Mouse (Mus musculus) embryonic fibroblast, embryonic 13.5 days (primary cell): Measurements from ENCODE around the gene 1700012B09Rik. TPM values are rescaled to one million over a fixed set of nuclear protein-coding genes. Genes with fewer than 3 reads are reported as not detected.

ENCODE experiments used
- H3K27ac ChIP-seq: 2 replicates; pipeline ENCODE4 v1.5.1; 2012; ENCODE audit warnings: low read length, control low read depth, inconsistent platforms; ENCODE audit not compliant: insufficient read depth
- H3K4me1 ChIP-seq: 2 replicates; pipeline ENCODE4 v1.6.1; 2011; ENCODE audit warnings: low read length; ENCODE audit not compliant: control insufficient read depth, insufficient read depth
- H3K4me3 ChIP-seq: 2 replicates; pipeline ENCODE4 v1.5.1; 2011; ENCODE audit warnings: mild to moderate bottlenecking, control low read depth, low read length; ENCODE audit not compliant: insufficient read depth
- CTCF ChIP-seq: IDR thresholded peaks from 2 replicates; pipeline ENCODE4 v1.5.1; 2011; ENCODE audit warnings: mild to moderate bottlenecking, control low read depth, low read length, moderate library complexity, borderline replicate concordance; ENCODE audit not compliant: insufficient read depth
- POLR2A ChIP-seq: IDR thresholded peaks from 2 replicates; pipeline ENCODE4 v1.6.1; 2011; ENCODE audit warnings: low read depth, mild to moderate bottlenecking, control low read depth, low read length, moderate library complexity
- polyA plus RNA-seq: library from polyadenylated mRNA; stranded (reverse); fragments of >200 nt; gene quantifications from 2 replicates; pipeline ENCODE4 v1.2.4, GENCODE M21; 2011; ENCODE audit warnings: low read depth; ENCODE audit not compliant: missing spikeins, insufficient read length

The 1700012B09Rik gene
- not detected in 2 replicates for polyA plus RNA-seq

DNA sequence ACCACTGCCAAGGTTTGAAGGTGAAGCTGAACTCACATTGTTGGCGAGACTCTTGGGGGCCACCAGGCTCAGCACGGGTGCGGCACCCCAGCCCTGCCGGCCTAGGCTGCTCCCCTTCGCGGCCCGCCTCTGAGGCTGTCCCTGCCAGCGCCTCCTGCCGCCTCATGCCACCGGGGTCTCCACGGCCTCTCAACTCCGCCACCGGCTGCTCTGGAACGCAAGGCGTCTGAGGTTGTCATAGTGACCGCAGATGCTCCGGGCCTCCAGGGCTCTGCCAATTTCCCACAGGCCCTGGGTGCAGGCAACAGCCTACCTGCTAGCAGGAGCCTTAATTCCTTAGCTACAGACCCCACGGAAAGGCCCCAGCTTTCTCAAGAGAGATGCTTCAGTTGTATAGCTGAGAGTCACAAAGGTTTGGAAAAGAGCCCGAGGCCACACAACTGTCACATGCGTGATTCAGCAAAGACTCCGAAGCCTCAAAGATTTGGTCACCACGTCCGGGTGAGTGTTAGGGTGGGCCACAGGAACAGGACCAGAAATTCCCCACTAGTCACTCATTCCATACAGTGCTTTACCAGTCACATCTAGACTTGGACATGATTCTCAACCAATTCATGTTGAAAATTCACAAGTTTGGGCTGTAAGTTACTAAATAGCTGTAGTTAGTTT, at the start of gene 1700012B09Rik:
1700012B09Rik (minus strand) TSS at position 228 of the 669 bp plus-strand sequence.
- no peak within 1 kb of the TSS for H3K27ac ChIP-seq
- H3K4me1 ChIP-seq = no peaks in the 10 kb centered on the region
- no peak within 1 kb of the TSS for H3K4me3 ChIP-seq
- no peak for TF ChIP-seq POLR2A
- no peak for TF ChIP-seq CTCF

DNA sequence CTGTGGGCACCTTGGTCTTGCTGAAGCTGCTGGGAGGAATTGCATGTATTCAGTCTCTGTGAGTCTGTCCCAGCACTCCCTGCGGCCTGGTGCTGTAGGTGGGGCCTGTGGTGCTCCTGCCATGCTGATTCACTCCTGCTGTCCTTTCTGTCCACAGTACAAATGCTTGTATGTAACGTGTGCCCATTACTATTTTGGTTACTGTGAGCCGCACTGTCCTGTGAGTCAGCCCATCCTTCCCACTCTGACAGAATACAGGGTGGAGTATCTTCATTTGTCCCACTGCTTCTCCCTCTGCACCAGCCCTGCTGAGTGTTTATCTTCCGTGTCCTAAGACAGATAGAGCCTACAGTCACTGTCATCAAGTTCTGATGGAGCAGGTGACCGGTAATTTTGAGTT, 39.3 kb upstream of the 1700012B09Rik start:
- H3K4me3 ChIP-seq = no peak overlapping the region
- H3K4me1 ChIP-seq = no peaks in the 10 kb centered on the region
- TF ChIP-seq POLR2A (no peak), CTCF (no peak)
- H3K27ac ChIP-seq = no peak overlapping the region

DNA sequence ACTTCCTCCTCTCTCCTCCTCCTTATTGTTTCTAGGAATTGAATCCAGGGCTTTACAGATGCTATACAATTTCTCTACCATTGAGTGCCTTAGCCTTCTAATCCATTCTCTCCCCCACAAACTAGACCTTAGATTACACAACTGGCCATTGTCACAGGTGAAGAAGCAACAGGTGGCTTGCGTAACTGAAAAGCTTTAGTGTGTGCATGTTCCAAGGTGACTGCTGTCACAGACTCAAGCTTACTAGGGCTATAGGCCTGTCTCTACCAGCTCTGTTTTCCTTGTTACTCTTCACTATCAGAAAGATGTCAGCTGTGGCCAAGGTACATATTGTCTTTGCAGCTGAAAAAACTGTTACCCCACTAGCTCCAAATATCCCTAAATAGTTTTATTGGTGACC, 36.0 kb upstream of the 1700012B09Rik start:
- TF ChIP-seq CTCF (no peak), POLR2A (no peak)
- no peak overlapping the region for H3K27ac ChIP-seq
- no peak overlapping the region for H3K4me3 ChIP-seq
- no peaks in the 10 kb centered on the region for H3K4me1 ChIP-seq

DNA sequence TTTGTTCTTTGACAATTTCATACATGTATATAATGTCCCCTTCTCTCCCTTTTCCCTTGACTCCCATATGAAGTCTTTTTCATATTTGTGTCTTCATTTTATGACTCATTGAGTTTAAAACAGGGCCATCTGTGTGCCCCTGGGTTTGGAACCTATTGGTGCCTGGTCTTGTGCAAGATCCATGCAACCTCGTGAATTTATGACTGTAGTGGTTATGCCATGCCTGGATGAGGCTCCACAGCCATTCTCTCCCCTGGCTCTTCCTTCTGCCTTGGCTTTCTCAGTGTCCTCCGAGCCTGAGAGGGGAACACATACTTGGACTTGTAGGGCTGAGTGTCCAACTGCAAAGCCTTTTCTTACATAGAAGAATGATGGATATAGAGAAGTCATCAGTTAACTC, 34.9 kb upstream of the 1700012B09Rik start:
- TF ChIP-seq POLR2A (no peak), CTCF (no peak)

DNA sequence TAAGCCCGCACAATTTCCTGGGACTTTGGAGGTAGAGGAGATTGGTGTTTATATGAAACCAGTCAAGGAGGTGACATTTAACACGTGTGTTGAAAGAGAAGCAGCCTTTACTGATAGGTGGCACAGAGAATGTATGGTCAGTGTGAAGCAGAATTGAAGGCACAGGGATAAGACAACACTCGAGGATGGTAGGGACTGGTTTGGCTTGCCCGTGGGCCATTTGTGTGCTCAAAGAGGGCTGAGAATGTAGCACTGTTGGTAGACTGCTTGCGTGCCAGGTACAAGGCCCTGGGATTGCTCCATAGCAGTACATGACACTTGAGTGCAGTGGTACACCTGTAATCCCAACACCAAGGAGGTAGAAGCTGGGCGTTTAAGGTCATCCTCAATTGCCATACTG, 16.5 kb upstream of the 1700012B09Rik start:
- Histone ChIP-seq H3K27ac (no peak overlapping the region), H3K4me1 (no peaks in the 10 kb centered on the region), H3K4me3 (no peak overlapping the region)
- TF ChIP-seq POLR2A (no peak), CTCF (no peak)

More for the DNA sequence above, 34.9 kb upstream of the 1700012B09Rik start:
- H3K4me1 ChIP-seq = no peaks in the 10 kb centered on the region
- H3K27ac ChIP-seq = no peak overlapping the region
- H3K4me3 ChIP-seq = no peak overlapping the region

DNA sequence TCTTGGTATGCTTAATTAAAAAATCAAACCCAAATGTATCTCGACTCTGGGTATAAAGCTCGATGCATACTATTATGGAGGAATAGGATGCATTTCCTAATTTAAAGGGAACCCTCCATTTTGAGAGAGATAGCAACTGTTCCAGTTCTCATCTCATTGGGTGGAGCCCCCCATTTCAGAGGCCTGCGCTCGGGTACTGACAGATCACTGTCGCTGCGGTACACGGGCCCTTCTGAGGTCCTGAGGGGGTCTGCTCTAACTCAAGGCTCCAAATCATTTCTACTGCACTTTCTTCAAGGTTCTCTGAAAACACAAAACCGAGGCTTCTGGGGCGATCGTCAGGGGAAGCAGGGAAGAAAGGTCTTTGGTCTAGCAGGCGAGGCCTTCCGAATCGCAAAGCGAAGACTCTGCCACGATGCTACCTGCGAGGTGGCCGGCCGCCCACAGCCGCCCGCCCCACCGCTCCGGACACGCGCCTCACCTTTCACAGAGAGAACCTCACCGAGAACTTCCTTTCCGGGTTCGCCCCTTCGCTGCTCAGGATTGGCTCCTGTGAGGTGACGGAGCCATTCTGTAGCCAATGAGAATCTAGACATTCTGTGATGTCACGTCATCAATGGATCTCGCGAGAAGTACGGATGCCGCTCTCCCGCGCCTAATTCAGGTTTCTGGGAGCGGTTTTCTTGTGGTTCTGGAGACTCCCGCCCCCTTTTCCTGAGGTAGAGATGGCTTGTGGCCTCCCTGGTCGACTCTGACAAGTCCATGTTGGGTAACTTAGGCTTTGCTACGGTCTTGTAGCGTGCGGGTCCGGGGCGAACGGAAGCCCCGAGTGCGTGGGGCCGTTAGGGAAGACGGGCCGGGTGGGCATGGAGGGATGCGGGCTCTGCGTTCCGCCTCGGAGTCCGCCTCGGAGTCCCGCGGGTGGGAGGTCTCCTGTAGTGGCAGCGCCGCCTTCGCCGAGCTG, 13.5 kb upstream of the 1700012B09Rik start, which contains the start of the genes Mre11a and Ankrd49:
Mre11a (plus strand) TSS at position 616 of the 964 bp plus-strand sequence.
Ankrd49 (minus strand) TSS at position 818 of the 964 bp plus-strand sequence.
- peak within 1 kb of the TSS; percentile 86 for H3K27ac ChIP-seq
- peak; percentile 70 for TF ChIP-seq POLR2A
- no peak for TF ChIP-seq CTCF
- no peaks in the 10 kb centered on the region for H3K4me1 ChIP-seq

DNA sequence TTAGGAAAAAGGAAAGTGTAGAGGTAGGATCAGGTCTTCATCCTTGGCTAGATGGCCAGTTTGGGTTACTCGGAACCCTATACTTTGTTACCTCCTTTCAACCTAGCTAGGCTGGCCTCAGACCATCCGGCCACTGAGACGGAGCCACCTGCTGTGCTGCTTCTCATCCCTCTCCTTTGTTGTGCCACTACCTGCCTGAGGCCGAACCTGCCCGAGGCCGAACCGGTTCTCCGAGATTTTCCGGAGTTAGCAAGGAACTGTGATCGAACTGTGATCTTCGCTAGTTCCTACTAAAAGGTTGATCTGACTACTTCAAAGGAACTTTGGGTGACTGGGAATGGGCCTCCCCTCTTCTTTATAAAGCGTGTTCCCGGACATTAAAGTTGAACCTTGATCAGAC, 7.5 kb upstream of the 1700012B09Rik start:
- H3K27ac ChIP-seq = no peak overlapping the region
- H3K4me3 ChIP-seq = no peak overlapping the region
- no peaks in the 10 kb centered on the region for H3K4me1 ChIP-seq
- TF ChIP-seq CTCF = no peak
- no peak for TF ChIP-seq POLR2A

More for the DNA sequence above, 13.5 kb upstream of the 1700012B09Rik start, which contains the start of the genes Mre11a and Ankrd49:
- H3K4me3 ChIP-seq = peak within 1 kb of the TSS; percentile 93

DNA sequence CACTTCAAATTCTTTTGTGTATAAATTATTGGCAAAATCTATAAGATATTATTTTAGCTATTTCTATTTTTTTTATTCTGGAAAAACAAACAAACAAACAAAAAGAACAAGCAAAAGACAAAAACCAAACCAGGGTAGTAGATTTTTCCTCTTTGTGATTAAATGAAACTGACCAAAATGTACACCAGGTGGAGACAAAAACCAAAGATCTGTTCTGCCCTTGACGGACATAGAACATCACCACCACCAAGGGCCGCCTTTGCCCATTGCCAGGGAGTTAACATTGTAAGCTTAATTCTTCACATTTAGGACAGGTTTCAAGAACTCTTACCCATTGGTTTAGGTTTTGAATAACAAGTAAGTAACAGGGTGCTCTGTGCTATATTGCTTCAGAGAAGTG, 3.0 kb upstream of the 1700012B09Rik start:
- TF ChIP-seq POLR2A = no peak
- no peak for TF ChIP-seq CTCF
- H3K4me3 ChIP-seq = no peak overlapping the region
- H3K4me1 ChIP-seq = no peaks in the 10 kb centered on the region
- H3K27ac ChIP-seq = no peak overlapping the region

DNA sequence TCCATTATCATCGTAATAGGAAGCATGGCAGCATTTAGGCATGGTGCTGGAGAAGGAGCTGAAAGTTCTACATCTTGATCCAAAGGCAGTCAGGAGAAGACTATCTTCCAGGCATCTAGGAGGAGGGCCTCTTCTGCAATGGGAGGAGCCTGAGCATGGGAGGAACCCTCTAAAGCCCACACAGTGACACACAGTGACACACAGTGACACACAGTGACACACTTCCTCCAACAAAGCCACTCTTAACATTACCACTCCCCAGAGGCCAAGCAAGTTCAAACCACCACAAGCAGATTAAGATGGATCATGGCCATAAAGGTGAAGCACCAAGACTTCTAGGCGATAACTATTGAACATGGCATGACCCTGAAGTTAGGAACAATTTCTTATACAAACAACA, 1.2 kb upstream of the 1700012B09Rik start:
- Histone ChIP-seq H3K4me1 (no peaks in the 10 kb centered on the region), H3K4me3 (no peak overlapping the region), H3K27ac (no peak overlapping the region)
- TF ChIP-seq POLR2A = no peak
- TF ChIP-seq CTCF = no peak

DNA sequence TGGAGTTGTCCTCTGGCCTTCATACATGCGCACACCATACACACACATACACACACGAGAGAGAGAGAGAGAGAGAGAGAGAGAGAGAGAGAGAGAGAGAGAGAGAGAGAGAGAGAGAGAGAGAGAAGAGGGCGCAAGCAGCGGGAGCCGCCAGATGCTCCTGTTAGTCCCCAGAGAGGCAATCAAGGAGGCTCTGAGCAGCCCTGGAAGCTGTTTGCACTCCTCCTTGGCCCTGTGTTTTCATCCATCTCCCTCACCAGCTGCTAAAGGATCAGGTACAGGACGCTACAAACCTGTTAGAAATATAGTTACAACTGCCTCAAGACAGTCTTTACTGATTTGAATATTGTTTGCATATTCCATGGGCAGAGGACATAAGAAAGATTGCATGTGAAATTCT, 1.0 kb downstream of the 1700012B09Rik start:
- TF ChIP-seq POLR2A (no peak), CTCF (no peak)
- Histone ChIP-seq H3K27ac (no peak overlapping the region), H3K4me1 (no peaks in the 10 kb centered on the region), H3K4me3 (no peak overlapping the region)
